Mouse (Mus musculus): ENCODE measurements at regions not wholly inside any gene's neighbourhood (a gene's known extent, or its start where the extent isn't known, plus 50 kb on each side); places are given as distances from the start of the nearest gene placed in this dataset.
A peak's percentile ranks its signal among the peaks of the same experiment; 100 is the strongest.

DNA sequence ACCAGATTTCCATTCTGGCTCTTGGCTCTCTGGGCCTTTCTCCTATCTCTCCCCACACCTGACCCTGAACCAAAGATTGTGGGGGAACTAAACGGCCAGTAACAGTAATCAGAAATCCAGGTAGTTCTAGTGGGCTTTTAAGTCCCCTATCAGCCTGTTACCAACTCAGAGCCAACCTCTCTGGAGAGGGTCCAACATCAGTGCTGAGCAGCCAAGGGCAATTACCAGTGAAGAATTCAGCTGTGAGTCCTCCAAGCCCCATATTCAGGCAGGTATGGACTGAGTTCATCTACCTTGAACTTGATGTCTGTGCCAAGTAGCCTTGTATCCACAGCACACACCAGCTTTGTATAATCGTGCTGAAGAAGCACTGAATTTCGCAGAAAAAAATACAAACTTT, 1636.7 kb downstream of the Efnb2 start:
- no peak for DNase-seq (ENCODE audit: low read depth, low spot score)

DNA sequence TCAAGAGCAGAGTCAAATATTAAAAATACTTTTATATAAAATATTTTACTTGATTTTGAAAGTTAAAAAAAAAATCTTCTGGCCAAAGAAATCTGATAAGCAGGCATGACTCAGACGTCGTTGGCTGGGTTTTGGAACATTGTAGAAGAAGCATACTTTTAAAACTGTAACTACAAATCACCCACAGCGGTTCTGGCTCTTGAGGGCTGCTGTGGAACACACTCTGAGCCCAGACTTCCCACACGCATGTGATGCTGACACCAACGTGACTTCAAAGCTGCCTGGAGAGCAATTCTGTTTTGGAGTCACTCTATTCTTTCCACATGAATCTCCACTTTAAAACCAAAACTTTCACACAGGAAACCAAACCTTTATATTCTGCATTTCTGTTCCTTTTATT, 1649.2 kb downstream of the Efnb2 start:
- DNase-seq (ENCODE audit: low read depth, low spot score): no peak

DNA sequence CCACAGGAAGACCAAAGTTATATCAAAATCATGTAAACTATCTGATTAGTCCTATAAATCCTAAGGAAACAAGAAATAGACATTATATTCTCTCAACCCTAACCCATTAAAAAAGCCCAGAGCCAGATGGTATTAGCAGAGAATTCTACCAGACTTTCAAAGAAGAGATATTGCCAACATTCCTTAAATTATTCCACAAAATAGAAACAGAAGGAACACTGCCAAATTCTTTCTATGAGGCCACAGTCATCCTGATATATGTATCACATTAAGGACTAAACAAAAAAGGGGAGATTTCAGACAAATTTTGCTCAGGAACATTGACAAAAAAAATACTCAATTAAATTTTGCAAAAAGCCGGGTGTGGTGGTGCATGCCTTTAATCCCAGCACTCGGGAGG, 1669.5 kb downstream of the Efnb2 start:
- DNase-seq (ENCODE audit: low read depth, low spot score): no peak

DNA sequence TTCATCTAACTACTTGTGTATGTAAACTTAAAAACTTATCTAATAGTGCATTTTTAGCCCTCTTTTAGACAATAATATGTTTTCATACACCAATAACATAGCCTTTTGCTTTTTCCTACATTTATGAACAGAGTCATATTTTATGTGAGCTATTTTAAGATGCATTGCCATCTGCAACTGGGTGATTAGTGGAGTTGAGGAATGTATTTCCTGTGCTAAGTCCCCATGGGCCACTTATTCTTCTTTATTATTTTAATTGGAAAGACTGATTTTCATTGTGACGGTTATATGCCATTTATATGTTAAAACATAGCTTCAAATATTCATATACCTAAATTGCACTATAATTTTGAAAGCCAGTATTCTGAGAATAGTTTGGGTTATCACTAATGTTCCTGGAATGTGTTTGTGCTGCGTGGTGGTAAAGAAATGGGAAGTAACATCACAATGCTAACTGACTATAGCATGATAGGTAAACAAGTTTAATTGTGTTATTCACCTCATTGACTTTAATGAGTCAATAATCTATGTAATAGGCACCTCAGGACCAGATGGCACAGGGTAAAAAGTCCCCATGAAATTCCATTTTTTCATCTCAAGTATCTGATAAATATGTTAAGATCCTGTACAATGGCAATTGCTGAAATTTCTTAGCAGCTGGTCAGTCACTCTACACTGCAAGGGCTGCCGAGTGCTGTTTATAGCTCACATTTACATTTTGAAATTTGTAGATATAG, 1671.5 kb downstream of the Efnb2 start:
- no peak for DNase-seq (ENCODE audit: low read depth, low spot score)

DNA sequence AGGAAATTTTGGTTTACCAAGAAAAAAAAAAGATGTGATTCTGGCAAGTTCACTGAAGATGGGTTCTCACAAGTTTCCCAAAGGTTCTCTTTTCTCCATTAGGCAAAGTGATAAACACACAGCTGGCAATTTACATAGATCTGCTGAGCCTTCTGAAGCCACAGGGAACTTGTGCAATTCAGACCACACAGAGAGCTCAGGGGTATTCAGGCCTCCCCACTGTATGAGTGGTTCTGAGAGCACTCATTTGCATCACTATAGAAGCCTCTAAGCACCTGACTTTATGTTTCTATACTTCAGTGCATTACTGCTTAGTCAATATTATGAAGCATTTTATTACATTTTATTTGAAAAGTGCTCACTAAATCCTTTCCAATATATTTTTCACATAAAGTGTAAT, 1687.1 kb downstream of the Efnb2 start:
- DNase-seq (ENCODE audit: low read depth, low spot score): peak; percentile 65

DNA sequence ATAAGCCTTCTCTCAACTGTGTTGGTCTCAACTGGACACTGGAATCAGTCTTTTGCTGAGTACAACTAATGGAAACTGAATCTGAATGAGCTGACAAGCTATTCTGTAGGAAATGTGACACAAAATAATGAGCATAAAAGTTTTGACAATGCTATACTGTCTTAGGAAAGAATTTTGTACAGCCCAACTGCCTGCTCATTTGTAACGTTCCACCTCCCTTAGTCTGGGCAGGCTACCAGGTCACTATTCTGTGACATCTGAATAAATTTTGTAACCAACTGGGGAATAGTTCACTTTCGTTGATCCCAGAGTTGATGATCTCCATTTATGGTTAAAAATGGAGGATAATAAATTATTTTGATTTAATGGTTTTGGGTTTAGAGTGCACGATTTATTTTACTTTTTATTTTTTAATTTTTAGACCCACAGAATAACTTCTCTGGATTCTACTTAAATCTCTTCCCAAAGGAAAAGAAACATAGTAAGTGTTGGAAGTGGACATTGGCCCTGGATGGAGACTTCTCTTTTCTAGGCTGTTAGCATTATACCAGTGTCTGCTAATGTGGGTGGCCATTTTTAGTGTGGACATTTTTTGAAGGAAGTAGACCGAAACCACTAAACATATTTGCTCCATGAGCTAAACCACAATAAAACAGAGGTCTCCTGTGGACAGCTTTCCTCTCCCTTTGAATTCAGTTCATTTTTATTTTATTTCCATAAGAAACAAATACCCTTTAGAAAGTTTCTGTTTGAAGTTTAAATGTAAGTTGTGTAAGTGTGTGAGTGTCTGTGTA, 1697.8 kb downstream of the Efnb2 start:
- no peak for DNase-seq (ENCODE audit: low read depth, low spot score)

DNA sequence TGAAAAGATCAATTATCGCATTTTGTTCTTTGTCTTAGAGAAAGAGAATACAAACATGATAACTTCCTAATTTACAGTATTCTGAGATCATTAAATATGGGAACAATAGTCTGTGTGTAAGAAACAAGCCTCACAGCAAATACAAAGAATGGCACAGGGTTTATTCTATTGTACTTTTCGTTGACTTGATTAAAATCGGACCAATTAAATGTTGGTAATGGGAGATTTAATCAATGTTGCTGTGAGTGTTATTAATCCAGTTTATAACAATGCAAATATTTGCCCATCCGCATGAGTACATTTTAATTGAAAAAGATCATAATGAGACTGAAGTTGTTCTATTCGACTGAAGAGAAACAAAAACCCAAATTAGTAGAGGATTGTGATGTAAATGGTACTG, 1703.0 kb downstream of the Efnb2 start:
- no peak for DNase-seq (ENCODE audit: low read depth, low spot score)

DNA sequence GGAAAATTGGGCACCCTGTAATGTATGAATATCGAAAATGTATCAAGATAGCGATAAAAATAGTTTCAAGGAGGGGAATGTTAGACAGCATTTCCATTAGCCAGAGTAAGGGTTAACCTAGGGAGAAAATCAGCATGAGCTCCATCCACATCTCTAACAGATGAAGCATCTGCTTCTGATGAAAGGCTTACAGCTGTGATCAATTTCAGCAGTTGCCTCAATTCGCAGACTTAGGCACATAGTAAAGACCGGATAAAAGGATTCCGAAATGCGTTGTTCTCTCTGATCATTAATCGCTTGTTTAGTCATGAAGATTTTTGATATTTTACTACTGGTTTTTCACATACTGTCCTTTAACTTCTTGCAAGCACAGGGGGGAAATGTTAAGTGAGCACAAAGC, 1706.8 kb downstream of the Efnb2 start:
- no peak for DNase-seq (ENCODE audit: low read depth, low spot score)

DNA sequence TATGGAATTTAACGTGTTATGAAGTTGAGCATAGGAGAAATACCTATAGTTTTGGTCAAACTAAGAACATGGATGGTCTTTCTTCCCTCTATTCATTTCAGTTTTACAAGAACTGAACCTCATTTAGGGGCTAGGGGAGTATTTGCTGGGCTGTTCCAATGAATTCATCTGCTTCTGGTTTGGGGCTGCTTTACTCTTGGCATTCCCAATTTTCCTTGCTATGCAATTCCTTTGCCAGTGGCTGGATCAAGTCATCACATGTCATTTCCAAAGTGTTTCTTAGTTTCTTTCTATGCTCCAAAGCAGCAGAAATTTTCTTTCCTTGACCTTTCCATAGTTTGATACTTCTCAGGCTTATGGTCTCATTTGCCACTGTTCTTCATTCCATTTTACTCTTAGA, 1738.6 kb downstream of the Efnb2 start:
- DNase-seq (ENCODE audit: low read depth, low spot score): no peak

DNA sequence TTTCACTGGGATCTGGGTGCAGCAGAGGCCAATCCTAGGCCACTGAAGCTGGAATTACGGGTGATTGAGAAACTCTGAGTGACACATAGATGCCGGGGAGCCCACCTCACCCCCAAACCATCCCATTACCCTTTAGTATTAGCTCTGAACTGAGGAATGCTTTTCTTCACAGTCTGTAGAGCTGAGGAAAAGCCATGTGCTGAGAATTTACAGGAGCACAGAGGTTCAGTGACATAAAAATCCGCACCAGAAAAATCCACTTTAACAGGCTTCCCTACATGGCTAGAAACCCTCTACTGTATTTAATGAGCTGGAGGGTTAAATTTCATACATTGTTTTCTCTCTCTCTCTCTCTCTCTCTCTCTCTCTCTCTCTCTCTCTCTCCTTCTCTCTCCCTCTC, 1753.4 kb downstream of the Efnb2 start:
- DNase-seq (ENCODE audit: low read depth, low spot score): no peak

DNA sequence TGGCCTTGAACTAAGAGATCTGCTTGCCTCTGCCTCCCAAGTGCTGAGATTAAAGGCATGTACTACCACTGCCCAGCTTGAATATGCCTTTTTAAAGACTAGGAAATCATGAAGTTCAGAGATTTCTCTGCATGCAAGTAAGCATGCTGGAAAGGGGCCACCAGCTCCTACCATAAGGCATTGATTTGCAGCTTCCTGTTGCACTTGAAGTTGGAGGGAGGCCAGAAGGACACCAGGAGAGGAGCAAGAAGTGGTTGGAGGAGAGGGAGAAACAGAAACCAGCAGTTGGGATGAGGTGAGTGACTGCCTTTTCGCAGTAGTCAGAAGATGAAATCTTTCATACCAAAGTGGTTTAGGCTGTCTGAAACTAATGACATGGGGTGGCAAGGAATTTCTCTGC, 1769.6 kb downstream of the Efnb2 start:
- no peak for DNase-seq (ENCODE audit: low read depth, low spot score)

DNA sequence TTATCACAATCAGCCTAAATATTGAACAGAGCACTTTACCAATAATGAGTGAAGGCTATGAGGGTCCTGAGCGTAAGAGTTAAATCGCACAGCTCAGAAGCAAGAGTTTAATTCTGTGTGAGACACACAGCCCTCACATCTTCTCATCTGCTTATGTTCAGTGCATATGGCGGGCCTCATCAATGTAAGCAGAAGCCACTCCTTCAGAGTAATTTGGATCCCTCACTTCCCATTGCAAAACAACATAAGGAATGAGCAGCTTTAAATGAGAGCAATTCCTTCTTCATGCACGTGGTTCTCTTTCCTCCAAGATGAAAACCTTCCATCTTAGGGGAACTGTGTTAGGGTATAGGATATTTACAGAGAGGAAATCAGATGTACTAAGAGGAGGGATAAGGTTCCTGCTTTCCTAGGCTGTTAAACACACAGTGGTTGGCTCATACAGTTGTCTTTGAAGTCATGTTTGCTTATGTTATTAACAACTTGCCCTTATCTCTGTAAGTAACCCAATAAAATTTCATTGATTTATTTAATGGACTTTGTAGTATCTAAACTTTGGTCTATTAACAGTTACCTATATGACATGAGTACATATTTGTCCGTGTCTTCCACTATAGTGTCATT, 1774.2 kb downstream of the Efnb2 start:
- no peak for DNase-seq (ENCODE audit: low read depth, low spot score)

DNA sequence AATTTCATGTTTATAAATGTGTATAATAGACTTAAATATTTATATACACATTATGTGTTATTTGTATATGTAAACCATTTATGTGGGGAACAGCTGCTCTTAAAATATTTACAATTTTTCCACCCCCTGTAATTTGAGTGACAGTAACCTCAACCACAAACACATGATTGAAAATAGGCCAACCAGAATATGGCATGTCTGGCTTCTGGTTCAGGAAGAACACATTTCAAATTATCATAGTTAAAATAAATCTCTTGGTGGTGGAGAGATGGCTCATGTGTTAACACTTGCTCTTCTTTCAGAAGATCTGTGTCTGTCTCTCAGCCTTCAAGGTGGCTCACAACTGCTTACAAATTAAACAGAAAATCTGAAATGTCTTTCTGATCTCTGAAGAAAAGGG, 1776.2 kb downstream of the Efnb2 start:
- DNase-seq (ENCODE audit: low read depth, low spot score): no peak

DNA sequence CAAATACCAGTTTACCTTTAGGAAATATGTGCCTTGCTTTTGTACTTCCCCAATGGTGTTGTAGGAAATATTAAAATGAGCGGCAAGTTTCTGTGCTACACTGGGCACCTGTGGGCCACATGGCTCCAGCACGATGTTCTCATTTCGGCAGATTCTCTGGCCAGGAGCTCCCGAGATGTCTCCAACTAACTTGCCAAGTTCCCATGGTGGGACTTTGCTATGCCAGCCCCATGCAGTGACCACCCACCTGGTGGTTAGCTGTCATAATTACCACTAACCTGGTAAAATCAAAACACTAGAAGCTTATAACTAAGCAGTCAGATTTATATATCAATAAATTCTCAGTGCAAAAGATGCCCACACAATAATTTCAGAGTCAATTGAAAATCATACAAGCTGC, 1777.5 kb upstream of the Slc10a2 start:
- no peak for DNase-seq (ENCODE audit: low read depth, low spot score)
